Mouse (Mus musculus) layer of hippocampus, postnatal 14 days (tissue): ENCODE measurements around the gene Rab3d. TPM values are rescaled to one million over a fixed set of nuclear protein-coding genes. Genes with fewer than 3 reads are reported as not detected.

Experiments
- total RNA-seq, 2 experiments: library from RNA; stranded (reverse); gene quantifications; 2 replicates each; pipeline ENCODE4 v1.2.3; 2021

Rab3d gene
- total RNA-seq, 2 experiments from 2014 or later = 22.6 to 24.2 TPM

Other genes with a start within 250 kb of the Rab3d start
- 10 to 100 TPM; 20.2 to 21.0 TPM for gene Ldlr, start 194.7 kb downstream of the Rab3d start, total RNA-seq
- gene Spc24, start 157.9 kb downstream of the Rab3d start, total RNA-seq = 1 to 10 TPM; 2.1 to 4.0 TPM
- 1 to 10 TPM; 7.1 to 7.8 TPM for gene Kank2, start 119.4 kb downstream of the Rab3d start, total RNA-seq
- not detected for gene Angptl8, start 82.7 kb downstream of the Rab3d start, total RNA-seq
- 10 to 100 TPM; 24.5 to 24.7 TPM for gene Dock6, start 65.6 kb downstream of the Rab3d start, total RNA-seq
- gene Ccdc159, start 9.3 kb upstream of the Rab3d start, total RNA-seq = 10 to 100 TPM; 13.8 to 14.2 TPM
- 10 to 100 TPM; 35.7 to 37.0 TPM for gene Tmem205, start 9.4 kb upstream of the Rab3d start, total RNA-seq
- 100 to 1,000 TPM; 350 to 352 TPM for gene Plppr2, start 18.8 kb upstream of the Rab3d start, total RNA-seq
- 10 to 100 TPM; 14.4 to 15.2 TPM for gene Swsap1, start 37.6 kb upstream of the Rab3d start, total RNA-seq
- 1 to 10 TPM; 2.6 to 3.3 TPM for gene Epor, start 45.3 kb upstream of the Rab3d start, total RNA-seq
- gene Rgl3, start 71.3 kb upstream of the Rab3d start, total RNA-seq = 1 to 10 TPM; 1.2 to 1.3 TPM
- 1 to 10 TPM; 6.1 to 6.8 TPM for gene Ccdc151, start 84.4 kb upstream of the Rab3d start, total RNA-seq
- gene Prkcsh, start 84.6 kb upstream of the Rab3d start, total RNA-seq = 100 to 1,000 TPM; 105 to 110 TPM
- gene Elavl3, start 133.8 kb upstream of the Rab3d start, total RNA-seq = 100 to 1,000 TPM; 176 to 178 TPM
- gene Gm49318, start 153.1 kb upstream of the Rab3d start, total RNA-seq = 1 to 10 TPM; 1.5 to 2.8 TPM
- 10 to 100 TPM; 19.4 to 22.7 TPM for gene Zfp653, start 153.2 kb upstream of the Rab3d start, total RNA-seq
- gene Ecsit, start 167.2 kb upstream of the Rab3d start, total RNA-seq = 10 to 100 TPM; 42.4 to 45.7 TPM
- 1 to 10 TPM in 1 of 2 experiments, under 1 TPM in 1; 0.45 to 1.4 TPM for gene Cnn1, start 181.0 kb upstream of the Rab3d start, total RNA-seq
- 10 to 100 TPM; 57.0 to 58.0 TPM for gene Elof1, start 199.0 kb upstream of the Rab3d start, total RNA-seq
- under 1 TPM; 0.44 to 0.86 TPM for gene Acp5, start 217.5 kb upstream of the Rab3d start, total RNA-seq
- gene Pigyl, start 238.7 kb upstream of the Rab3d start, total RNA-seq = 10 to 100 TPM; 49.1 to 51.0 TPM